Mouse (Mus musculus) lung, postnatal 14 days (tissue): ENCODE results near the gene Plcb3.

Source experiments
- DNase-seq: peaks from one replicate; pipeline ENCODE4 v3.0.0; 2021

Plcb3 gene

DNA sequence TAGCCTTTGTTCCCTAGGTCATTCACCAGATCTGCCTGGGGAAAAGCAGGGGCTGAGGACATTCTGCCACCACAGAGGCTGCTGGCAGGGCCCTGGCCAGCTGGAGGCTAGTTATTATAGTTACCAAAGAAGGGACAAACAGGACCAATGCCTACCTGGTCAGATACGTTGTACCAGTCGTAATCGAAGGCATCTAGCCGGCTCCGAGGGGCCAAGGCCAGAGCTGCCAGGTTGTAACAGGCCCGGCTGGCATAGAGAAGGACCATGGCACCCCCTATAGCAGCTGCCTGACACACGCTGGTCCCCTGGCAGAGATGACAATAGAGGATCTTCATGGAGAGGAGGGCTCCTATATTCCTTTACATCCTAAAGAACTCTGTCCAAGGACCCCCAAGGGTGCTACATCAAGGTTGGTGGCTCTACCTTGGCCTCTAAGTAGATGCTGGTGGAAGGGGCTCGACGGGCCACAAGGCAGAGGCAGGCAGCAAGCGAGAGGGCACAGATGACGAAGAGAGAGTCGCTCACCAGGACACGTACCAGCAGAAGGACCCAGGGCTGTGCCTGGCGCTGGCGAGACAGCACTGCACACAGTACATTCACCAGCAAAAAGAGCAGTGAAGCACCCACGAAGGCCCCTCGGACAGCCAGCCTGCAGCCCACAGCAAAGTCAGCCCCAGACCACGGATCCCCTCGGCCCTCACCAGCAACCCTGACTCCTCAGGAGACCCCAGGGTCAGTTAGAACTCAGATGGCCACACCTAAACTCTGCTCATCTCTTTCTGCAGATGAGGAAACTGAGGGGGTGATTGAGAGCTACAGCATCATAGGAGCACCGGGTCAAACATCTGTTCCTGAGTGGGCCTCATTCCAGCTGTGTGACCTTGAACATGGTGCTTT, 36.9 kb downstream of the Plcb3 start:
- DNase-seq, result no peak

GRCm38 (mm10) chr19:6937541-6938465, 38.5 kb downstream of the Plcb3 start:
- DNase-seq, result no peak

- DNase-seq, result no peak
These were observed 40.0 kb downstream of the Plcb3 start for GRCm38 (mm10) chr19:6936299-6936698.

DNA sequence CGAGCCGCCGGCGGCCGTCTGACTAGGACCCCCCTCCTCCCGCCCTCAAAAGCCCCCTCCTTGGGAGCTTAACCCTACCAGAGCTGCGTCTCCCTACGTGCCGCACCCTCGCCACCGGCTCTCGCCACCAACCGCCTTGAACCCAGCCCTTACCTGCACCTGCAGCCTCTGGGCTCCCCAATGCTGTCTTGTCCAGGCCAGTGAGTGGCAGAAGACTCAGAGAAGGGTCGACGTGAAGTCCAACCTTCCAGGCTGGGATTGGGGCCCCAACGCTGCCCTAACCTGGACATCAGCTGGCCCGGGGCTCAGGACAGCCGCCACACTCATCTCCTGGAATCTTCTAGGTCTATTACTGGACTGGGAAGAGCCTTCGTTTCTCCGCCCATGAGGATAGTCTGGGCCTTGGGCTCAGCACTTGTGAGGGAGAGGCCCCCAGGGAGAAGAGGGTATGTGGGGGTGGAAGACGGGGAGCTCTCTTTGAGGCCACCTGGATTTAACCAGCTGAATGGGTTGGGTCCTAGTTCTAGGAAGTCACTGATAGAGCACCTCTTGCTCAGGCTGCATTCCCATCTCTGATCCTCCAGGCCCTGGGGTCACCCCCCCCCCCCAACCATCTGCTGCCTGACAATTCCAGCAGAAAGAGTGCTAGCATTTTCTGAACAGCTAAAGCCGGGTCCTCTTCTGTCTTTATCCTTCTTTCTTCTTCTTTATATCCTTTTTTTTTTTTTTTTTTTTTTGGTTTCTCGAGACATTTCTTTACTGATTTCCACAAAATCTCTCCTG, 41.9 kb downstream of the Plcb3 start, which contains the start of gene Kcnk4:
Gene Kcnk4, minus strand, starts transcription at position 321 of the 783 bp plus-strand sequence.
- no peak for DNase-seq

GRCm38 (mm10) chr19:6933436-6934194, 42.7 kb downstream of the Plcb3 start:
- no peak for DNase-seq

DNA sequence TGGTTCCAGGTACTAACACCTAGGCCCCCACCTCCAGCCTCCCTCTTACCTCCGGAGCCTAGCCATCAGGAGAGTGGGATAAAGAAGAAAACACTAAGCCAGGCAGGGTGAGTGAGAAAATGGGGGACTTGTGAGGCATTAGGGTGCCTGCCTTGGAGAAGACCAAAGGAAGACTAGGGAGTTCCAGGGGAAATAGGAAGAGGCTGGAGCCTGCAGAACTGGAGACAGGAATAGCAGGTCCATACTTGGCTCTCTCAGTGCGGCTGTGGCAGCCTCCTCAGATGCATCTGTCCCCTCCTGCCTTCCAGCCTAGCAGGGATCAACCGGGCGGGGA, 43.2 kb downstream of the Plcb3 start:
- DNase-seq, result no peak

GRCm38 (mm10) chr19:6932018-6932417, 44.3 kb downstream of the Plcb3 start:
- DNase-seq, result no peak

DNA sequence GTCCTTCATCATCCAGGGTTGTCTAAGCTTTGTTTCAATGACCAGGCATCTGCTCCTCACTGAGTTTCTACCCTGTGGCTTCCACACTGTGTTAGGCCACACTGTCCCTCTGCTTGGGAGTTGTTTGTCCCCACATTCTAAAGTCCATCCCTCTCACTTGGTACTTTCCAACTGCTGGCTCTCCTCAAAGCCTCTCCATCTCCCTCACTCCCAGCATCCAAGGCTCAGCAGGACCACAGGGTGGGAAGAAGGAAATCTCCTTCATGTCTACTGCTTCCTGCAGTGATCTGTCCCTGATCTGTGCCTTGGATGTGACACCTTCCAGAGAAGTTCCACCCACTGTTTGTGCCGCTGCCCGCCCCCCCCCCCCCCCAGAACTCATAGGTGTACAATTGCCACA, 45.3 kb downstream of the Plcb3 start:
- no peak for DNase-seq

GRCm38 (mm10) chr19:6928080-6928479, 48.2 kb downstream of the Plcb3 start:
- no peak for DNase-seq

DNA sequence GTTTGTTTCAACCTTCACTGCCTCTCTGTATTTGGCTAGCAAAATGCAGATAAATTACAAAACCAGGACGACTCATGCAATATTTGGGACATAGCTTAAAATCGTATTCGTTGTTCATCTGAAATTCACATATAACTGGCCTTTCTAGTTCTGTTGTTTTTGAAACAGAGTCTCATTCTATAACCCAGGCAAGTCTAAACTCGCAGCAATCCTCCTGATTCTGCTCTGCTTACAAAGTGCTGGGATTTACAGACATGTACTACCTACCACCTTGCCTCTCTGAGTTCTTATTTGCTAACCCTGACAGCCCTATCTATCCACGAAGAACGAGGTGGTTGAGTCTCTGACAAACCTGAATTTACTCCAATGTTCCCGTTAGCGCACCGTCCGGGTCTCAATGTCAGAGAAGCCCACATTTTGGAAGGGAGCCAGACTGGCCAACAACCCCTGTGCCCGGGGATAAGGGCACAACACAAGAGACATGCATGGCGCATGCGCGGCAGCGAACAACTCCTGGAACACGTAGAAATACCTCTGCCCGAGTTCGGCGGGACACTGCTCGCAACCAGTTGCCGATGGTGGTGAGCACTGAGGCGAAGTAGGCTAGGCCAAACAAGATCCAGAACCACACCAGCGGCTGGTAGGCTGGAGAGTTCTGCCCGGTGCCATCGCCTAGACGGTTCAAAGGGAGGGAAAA, 49.6 kb downstream of the Plcb3 start:
- DNase-seq, result no peak

DNA sequence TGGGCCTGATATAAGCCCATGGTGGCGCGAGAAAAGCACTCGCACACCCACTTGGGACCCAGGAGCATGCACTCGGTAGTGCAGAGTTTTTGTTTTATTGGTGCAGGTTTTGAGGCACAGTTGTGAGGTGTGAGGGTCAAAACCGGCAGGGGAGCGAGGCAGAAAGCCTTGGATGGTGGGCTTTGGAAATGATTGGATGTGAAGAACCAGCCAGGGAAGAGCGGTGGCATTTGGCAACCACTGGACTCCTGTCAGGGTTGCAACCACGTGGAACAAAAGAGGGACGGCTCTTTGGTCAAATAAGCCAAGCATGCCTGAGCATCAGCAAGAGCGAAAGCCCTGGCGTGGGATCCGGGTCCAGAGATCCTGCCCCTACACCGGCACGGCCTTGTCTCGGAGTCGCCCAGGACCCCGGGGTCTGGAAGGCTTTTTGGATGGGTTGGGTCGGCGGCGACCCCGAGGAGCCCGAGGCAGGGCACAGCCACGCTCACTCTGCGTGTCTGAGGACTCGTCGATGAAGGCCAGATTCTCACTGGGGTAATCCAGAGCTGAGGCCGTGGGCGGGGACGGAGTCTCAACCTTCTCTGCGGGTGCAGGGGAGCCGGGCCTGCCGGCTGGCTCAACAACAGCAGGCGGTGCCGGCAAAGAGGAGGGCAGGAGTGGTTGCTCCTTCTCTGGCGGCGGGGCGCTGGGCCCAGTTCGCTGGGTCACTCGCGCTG, 50.5 kb downstream of the Plcb3 start:
- DNase-seq, result no peak

DNA sequence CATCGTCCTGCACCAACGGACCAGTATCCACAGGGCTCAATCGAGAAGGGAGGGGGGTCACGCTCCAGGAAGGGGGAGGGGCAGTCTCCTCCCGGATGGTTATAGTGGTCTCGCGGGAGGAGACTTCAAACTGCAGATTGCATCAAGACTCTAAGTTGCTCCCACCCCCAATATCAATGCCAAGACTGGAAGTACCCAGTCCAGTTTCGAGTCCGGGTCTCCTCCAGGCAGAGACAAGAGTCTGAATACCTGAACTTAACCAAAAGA, 51.0 kb downstream of the Plcb3 start, which contains the start of gene Catsperz:
Gene Catsperz, minus strand, starts transcription at position 74 of the 267 bp plus-strand sequence.
- DNase-seq, result no peak

DNA sequence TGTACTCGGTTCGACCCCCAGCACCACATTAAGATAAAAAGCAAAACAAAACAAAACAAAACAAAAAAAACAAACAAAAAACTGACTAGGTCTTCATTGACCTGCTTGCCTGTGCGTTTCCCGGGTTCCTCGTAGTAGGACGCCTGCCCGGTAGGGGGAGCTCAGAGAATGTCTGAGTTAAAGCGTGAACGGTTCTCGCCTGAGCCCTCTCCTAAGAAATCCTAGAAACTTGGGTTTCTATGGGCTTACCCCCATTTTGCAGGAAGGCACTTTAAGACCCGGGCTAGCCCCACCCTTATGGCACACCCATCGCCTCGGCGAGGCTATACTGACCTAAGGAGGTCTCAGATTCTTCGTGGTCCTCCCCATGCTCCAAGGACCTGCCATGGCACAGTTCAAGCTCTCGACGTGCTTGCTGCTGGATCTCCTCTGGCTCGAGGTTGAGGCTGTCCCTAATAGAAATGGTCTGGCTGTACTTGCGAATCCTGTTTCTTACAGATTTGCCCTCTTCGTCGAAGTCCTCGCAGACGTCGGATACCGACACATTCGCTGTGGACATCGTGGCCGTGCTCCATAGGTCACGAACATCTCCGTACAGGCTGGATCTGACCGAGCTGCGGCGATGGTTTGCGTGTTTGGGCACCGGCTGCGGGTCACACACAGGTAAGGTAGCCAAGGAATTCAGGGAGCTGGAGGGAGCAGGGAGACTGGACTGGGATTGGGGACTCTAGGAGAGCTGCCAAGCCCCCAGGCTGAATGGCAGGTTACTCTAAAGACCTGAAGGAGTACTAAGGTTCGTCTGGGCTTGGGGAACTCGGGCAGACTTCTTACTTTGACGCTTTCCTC, 51.6 kb downstream of the Plcb3 start:
- DNase-seq, result peak; percentile 93

GRCm38 (mm10) chr19:6922901-6923735, 53.2 kb downstream of the Plcb3 start:
- DNase-seq, result no peak

DNA sequence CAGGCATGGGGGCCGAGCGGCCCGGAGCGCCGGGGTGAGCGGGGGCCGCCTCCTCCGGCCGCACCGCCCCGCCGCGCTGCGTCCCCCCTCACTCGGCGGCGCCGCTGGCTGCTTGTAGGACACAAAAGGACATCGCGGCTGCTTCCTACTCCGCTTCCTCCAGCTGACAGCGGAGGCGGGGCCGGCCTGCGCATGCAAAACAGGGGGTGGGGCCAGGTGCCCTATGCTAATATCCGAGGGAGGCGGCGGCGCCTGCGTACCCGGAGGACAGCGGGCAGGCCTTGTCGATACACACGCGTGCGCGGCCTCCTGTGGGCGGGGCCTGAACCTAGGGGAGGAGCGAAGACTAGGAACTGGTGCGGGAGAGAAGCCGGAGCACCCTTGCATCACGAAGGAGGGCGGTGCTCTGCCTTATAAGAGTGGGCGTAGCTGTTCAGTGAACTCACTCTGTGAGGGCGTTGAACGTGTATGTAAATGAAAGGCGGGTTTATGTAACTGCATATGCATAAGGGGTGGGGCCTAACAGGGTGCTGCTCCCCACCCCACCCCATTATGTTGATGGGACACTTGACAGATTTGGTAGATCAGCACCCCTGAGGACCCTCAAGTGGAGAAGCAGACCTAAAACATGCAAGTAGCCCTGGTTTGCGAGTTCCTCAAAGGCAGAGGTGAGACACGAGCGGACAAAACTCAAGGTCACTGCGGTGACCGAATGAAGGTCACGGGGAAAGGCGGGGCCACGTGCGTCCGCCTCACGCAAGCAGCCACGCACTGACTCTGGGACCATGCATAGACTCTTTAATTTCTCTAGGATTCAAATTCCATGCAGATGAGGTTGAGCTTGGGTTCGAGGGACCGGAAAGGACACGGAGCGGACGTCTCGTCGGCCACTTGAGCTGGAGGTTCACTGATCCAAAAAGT, 54.4 kb downstream of the Plcb3 start, which contains the start of gene Esrra:
Gene Esrra, minus strand, starts transcription at position 167 of the 921 bp plus-strand sequence.
- DNase-seq, result peak; percentile 100

- peak; percentile 45 for DNase-seq
These were observed 55.3 kb downstream of the Plcb3 start for GRCm38 (mm10) chr19:6920741-6921636.
